Mouse (Mus musculus) megakaryocyte, embryonic 14.5 days (primary cell): ENCODE data around the gene Islr.

ENCODE experiments used
- FLI1 ChIP-seq: IDR thresholded peaks from 2 replicates; pipeline ENCODE4 v1.6.1; 2012; ENCODE audit warnings: low read length, inconsistent platforms, mixed read lengths
- GATA1 ChIP-seq: IDR thresholded peaks from 3 replicates; pipeline ENCODE4 v1.6.1; 2012; ENCODE audit warnings: mixed read lengths, low read length, inconsistent platforms, borderline replicate concordance

- TF ChIP-seq GATA1 (no peak), FLI1 (no peak)
Observed at GRCm38 (mm10) chr9:58113279-58113884, 90.7 kb downstream of the Islr start.
